ENCODE assay signal across 8 mouse cellular contexts in the genomic region with DNA sequence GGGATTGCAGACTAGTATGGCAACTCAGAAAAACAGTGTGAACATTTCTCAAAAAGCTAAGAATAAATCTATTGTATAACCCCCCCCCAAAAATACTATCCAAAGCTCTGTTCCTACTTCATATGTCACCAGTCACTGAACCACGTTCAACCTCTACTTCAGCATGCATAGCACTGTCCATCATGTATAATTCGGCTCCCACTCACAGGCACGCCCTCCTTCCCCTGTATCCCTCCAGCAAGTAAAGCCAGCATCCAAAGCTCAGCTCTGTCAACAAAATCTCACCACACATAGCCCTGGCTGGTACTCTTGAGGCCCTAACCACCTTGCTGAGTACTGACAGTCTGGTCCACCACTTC. TPM values are rescaled to one million over a fixed set of nuclear protein-coding genes. Genes with fewer than 3 reads are reported as not detected.
A peak's percentile ranks its signal among the peaks of the same experiment; 100 is the strongest.
DNase-seq lines count a peak whose midpoint lies in the region; ATAC-seq and TF ChIP-seq lines count a peak whose summit lies in the region.

No protein-coding gene starts in this region.

- peak overlapping the region; percentile 82; the same call in 1 of the 2 replicates for H3K27ac ChIP-seq in embryonic facial prominence, embryonic 14.5 days (replicated peaks; ENCODE audit: low read depth, low read length)
- no peak overlapping the region; the same call in 1 of the 2 replicates for H3K27ac ChIP-seq in intestine, postnatal 0 days (ENCODE audit: low read depth, low read length)
- H3K27ac ChIP-seq in neural tube, embryonic 14.5 days (ENCODE audit: low read depth, low read length), result peak overlapping the region; percentile 67

- no peaks in the 10 kb centered on the region for H3K9me3 ChIP-seq in embryonic facial prominence, embryonic 14.5 days (ENCODE audit: control insufficient read depth, low read length)
- H3K9me3 ChIP-seq in intestine, postnatal 0 days (ENCODE audit: control insufficient read depth), result no peaks in the 10 kb centered on the region
- no peaks in the 10 kb centered on the region for H3K9me3 ChIP-seq in neural tube, embryonic 14.5 days (ENCODE audit: control insufficient read depth, low read length)

- no peak for TF ChIP-seq CTCF in lung, adult 2 months (IDR thresholded peaks at IDR 0.05; ENCODE audit: insufficient read depth, low read length)
- TF ChIP-seq CTCF in intestine, postnatal 0 days (IDR thresholded peaks at IDR 0.05; ENCODE audit: low read depth), result no peak

- H3K4me2 ChIP-seq in embryonic facial prominence, embryonic 14.5 days (ENCODE audit: low read depth, low read length), result peak overlapping the region; percentile 47
- H3K4me2 ChIP-seq in intestine, postnatal 0 days (replicated peaks; ENCODE audit: low read depth), result peak overlapping the region; percentile 56
- H3K4me2 ChIP-seq in neural tube, embryonic 14.5 days (ENCODE audit: low read depth, low read length), result peak overlapping the region; percentile 39; the same call in 1 of the 2 replicates

- no peak for DNase-seq in lung, adult 2 months
- no peak for DNase-seq in lung, postnatal 14 days
- no peak for DNase-seq in embryonic facial prominence, embryonic 14.5 days (ENCODE audit: low spot score)
- no peak for DNase-seq in adipocyte (ENCODE audit: low spot score)
- no peak for DNase-seq in cerebellum, postnatal 10 days
- no peak for DNase-seq in gastrocnemius, postnatal 10 days

- H3K9ac ChIP-seq in embryonic facial prominence, embryonic 14.5 days (ENCODE audit: low read depth, low read length), result peak overlapping the region; percentile 51
- H3K9ac ChIP-seq in intestine, postnatal 0 days (ENCODE audit: low read depth, low read length), result no peak overlapping the region
- 0 out of 2 replicates have a peak overlapping the region, but pooled peaks have one; percentile 26 for H3K9ac ChIP-seq in neural tube, embryonic 14.5 days (replicated peaks; ENCODE audit: low read depth, low read length)

- TF ChIP-seq POLR2A in lung, adult 2 months (IDR thresholded peaks at IDR 0.05; ENCODE audit: borderline replicate concordance, extremely low read depth, low read depth, low read length), result 0 out of 2 replicates have a peak, but pooled peaks have one; percentile 17

- H3K4me1 ChIP-seq in lung, adult 2 months (ENCODE audit: control insufficient read depth, insufficient read depth, low read length), result no peaks in the 10 kb centered on the region; the same call in 1 of the 2 replicates
- no peaks in the 10 kb centered on the region for H3K4me1 ChIP-seq in embryonic facial prominence, embryonic 14.5 days (ENCODE audit: control insufficient read depth, insufficient read depth, low read length)
- no peaks in the 10 kb centered on the region for H3K4me1 ChIP-seq in intestine, postnatal 0 days (replicated peaks; ENCODE audit: control insufficient read depth, insufficient read depth, low read length)
- H3K4me1 ChIP-seq in neural tube, embryonic 14.5 days (ENCODE audit: control insufficient read depth, insufficient read depth, low read length), result no peaks in the 10 kb centered on the region

- 40% methylated on average over 3 of the region's 3 CpGs for WGBS in lung, adult 2 months
- 39% methylated on average over 3 of the region's 3 CpGs for WGBS in embryonic facial prominence, embryonic 14.5 days
- WGBS in intestine, postnatal 0 days, result 54% methylated on average over 3 of the region's 3 CpGs
- 53% methylated on average over 3 of the region's 3 CpGs for WGBS in neural tube, embryonic 14.5 days

- peak overlapping the region; percentile 61 for H3K4me3 ChIP-seq in lung, adult 2 months (replicated peaks; ENCODE audit: extremely low read depth, low read depth, low read length)
- peak overlapping the region; percentile 56 for H3K4me3 ChIP-seq in embryonic facial prominence, embryonic 14.5 days (ENCODE audit: low read depth, low read length)
- peak overlapping the region; percentile 48 for H3K4me3 ChIP-seq in intestine, postnatal 0 days (ENCODE audit: low read depth, low read length)
- H3K4me3 ChIP-seq in neural tube, embryonic 14.5 days (ENCODE audit: low read depth, low read length), result peak overlapping the region; percentile 45

- H3K27me3 ChIP-seq in embryonic facial prominence, embryonic 14.5 days (replicated peaks; ENCODE audit: control insufficient read depth, insufficient read depth, low read length), result no peaks in the 10 kb centered on the region
- no peaks in the 10 kb centered on the region for H3K27me3 ChIP-seq in intestine, postnatal 0 days (replicated peaks; ENCODE audit: control insufficient read depth, insufficient read depth, low read length)
- H3K27me3 ChIP-seq in neural tube, embryonic 14.5 days (ENCODE audit: control insufficient read depth, insufficient read depth, low read length), result no peaks in the 10 kb centered on the region

- no peak for ATAC-seq in embryonic facial prominence, embryonic 14.5 days (ENCODE audit: low read depth)
- no peak for ATAC-seq in intestine, postnatal 0 days
- ATAC-seq in neural tube, embryonic 14.5 days (ENCODE audit: low read depth), result no peak

- H3K36me3 ChIP-seq in embryonic facial prominence, embryonic 14.5 days (ENCODE audit: control insufficient read depth, insufficient read depth, low read length), result no peaks in the 10 kb centered on the region
- H3K36me3 ChIP-seq in intestine, postnatal 0 days (ENCODE audit: control insufficient read depth, insufficient read depth), result no peaks in the 10 kb centered on the region
- H3K36me3 ChIP-seq in neural tube, embryonic 14.5 days (ENCODE audit: control insufficient read depth, insufficient read depth, low read length), result no peaks in the 10 kb centered on the region

RNA-seq across cellular contexts. Expression of a gene that starts 0.8 kb away (rescaled TPM):
- polyA plus RNA-seq in lung, adult 2 months (2012; rRNA removed), result 4.6 and 7.1 TPM in 2 replicates
- polyA plus RNA-seq in embryonic facial prominence, embryonic 14.5 days (2014; fragmentation: Nextera tagmentation; extraction: Ambion mirVana), result 25.6 and 29.0 TPM in 2 replicates
- 21.8 and 24.0 TPM in 2 replicates for polyA plus RNA-seq in intestine, postnatal 0 days (2015; fragmentation: Nextera tagmentation; extraction: Ambion mirVana)
- polyA plus RNA-seq in neural tube, embryonic 14.5 days (2014; fragmentation: Nextera tagmentation; extraction: Ambion mirVana), result 34.2 and 45.9 TPM in 2 replicates
- total RNA-seq in gastrocnemius, postnatal 10 days (2021), result 10 to 100 TPM; 12.2 to 14.1 TPM

RNA-seq across cellular contexts. Expression of a gene that starts 20.0 kb away (rescaled TPM):
- polyA plus RNA-seq in lung, adult 2 months (2012; rRNA removed), result 56.8 and 71.1 TPM in 2 replicates
- 4.9 and 5.8 TPM in 2 replicates for polyA plus RNA-seq in embryonic facial prominence, embryonic 14.5 days (2014; fragmentation: Nextera tagmentation; extraction: Ambion mirVana)
- polyA plus RNA-seq in intestine, postnatal 0 days (2015; fragmentation: Nextera tagmentation; extraction: Ambion mirVana), result 2.5 and 2.9 TPM in 2 replicates
- 18.4 and 19.0 TPM in 2 replicates for polyA plus RNA-seq in neural tube, embryonic 14.5 days (2014; fragmentation: Nextera tagmentation; extraction: Ambion mirVana)
- total RNA-seq in gastrocnemius, postnatal 10 days (2021), result 10 to 100 TPM; 15.6 to 16.4 TPM
